Mouse (Mus musculus) hindbrain, postnatal 0 days (tissue): ENCODE data around the gene Pcsk5. TPM values are rescaled to one million over a fixed set of nuclear protein-coding genes. Genes with fewer than 3 reads are reported as not detected.

Source experiments
- ATAC-seq: fragments of 200-750 bp; cut with Nextera tagmentation; 2 replicates; pipeline ENCODE4 v1.8.0; 2017; ENCODE audit warnings: mild to moderate bottlenecking, moderate TSS enrichment, moderate library complexity
- DNase-seq: peaks from one replicate; pipeline ENCODE4 v3.0.0-alpha.2; 2015; ENCODE audit warnings: low spot score
- H3K27ac ChIP-seq: fragments of 300-500 bp; sonication (generic); 2 replicates; pipeline ENCODE4 v1.5.1; 2014; ENCODE audit warnings: mild to moderate bottlenecking
- H3K27me3 ChIP-seq: fragments of 300-500 bp; sonication (generic); 2 replicates; pipeline ENCODE4 v1.6.1; 2014; ENCODE audit warnings: low read length, mixed read lengths; ENCODE audit not compliant: insufficient read depth
- H3K36me3 ChIP-seq: fragments of 300-500 bp; sonication (generic); 2 replicates; pipeline ENCODE4 v1.6.1; 2014; ENCODE audit warnings: low read length, mixed read lengths; ENCODE audit not compliant: insufficient read depth
- H3K4me1 ChIP-seq: fragments of 300-500 bp; sonication (generic); 2 replicates; pipeline ENCODE4 v1.6.1; 2014; ENCODE audit warnings: antibody characterized with exemption, low read length, mixed read lengths; ENCODE audit not compliant: insufficient read depth
- H3K4me2 ChIP-seq: fragments of 300-500 bp; sonication (generic); 2 replicates; pipeline ENCODE4 v1.6.1; 2014; ENCODE audit warnings: low read depth, mild to moderate bottlenecking, low read length, moderate library complexity, mixed read lengths
- H3K4me3 ChIP-seq: fragments of 300-500 bp; sonication (generic); 2 replicates; pipeline ENCODE4 v1.5.1; 2014; ENCODE audit warnings: low read length
- H3K9ac ChIP-seq: fragments of 300-500 bp; sonication (generic); replicated peaks from 2 replicates; pipeline ENCODE4 v1.6.1; 2014; ENCODE audit warnings: mild to moderate bottlenecking, low read length, moderate library complexity, mixed read lengths
- H3K9me3 ChIP-seq: fragments of 300-500 bp; sonication (generic); 2 replicates; pipeline ENCODE4 v1.6.1; 2016; ENCODE audit warnings: low read length, mixed read lengths
- CTCF ChIP-seq: IDR thresholded peaks from 2 replicates; pipeline ENCODE4 v1.5.1; 2016; ENCODE audit warnings: antibody characterized with exemption, control low read depth, low read depth
- WGBS: fragments of 180-500 bp; shearing (Covaris S2); extraction: QIAGEN DNeasy Blood & Tissue Kit; methylation state at CpG from one replicate; pipeline ENCODE4 v1.1.7; 2014; 5-methylcytosine and 5-hydroxymethylcytosine counted together
- polyA plus RNA-seq: library from polyadenylated mRNA; unstranded; fragments of >200 nt; fragmentation: Nextera tagmentation; extraction: Ambion mirVana; gene quantifications from 2 replicates; pipeline ENCODE4 v1.2.1, GENCODE M21; 2015
- total RNA-seq: library from RNA; depleted of rRNA; stranded (reverse); fragments of >200 nt; gene quantifications from 2 replicates; pipeline ENCODE4 v1.2.3, GENCODE M21; 2014

The Pcsk5 gene
- total and polyA plus RNA-seq, 2 experiments from 2014 or later, result 12.4 to 16.2 TPM

DNA sequence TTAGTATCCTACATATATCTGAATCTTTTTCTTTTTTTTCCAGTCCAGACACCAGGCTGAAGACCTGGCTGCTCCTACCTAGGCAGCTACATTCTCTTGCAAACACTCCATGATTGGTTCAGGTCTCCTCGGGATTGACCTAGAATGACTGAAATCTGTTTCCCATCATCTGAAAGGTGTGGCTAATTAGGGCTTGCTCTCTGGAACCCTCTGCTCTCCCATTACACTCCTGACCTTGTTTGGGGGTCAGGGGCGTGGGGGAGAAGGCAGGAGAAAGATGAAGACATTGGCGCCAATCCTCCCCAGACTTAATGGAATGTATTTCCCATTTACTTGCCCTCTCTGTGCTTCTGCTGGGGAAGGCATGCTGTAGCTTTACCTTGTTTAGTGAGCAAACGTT lies 366.2 kb downstream of the Pcsk5 start:
- Histone ChIP-seq H3K4me2 (no peak overlapping the region), H3K36me3 (no peaks in the 10 kb centered on the region), H3K9ac (no peak overlapping the region), H3K27me3 (no peaks in the 10 kb centered on the region), H3K4me1 (no peaks in the 10 kb centered on the region), H3K27ac (no peak overlapping the region), H3K9me3 (no peaks in the 10 kb centered on the region), H3K4me3 (no peak overlapping the region)
- TF ChIP-seq CTCF, result no peak
- ATAC-seq (no peak), DNase-seq (no peak)
- 75% methylated on average over 4 of the region's 4 CpGs for WGBS

DNA sequence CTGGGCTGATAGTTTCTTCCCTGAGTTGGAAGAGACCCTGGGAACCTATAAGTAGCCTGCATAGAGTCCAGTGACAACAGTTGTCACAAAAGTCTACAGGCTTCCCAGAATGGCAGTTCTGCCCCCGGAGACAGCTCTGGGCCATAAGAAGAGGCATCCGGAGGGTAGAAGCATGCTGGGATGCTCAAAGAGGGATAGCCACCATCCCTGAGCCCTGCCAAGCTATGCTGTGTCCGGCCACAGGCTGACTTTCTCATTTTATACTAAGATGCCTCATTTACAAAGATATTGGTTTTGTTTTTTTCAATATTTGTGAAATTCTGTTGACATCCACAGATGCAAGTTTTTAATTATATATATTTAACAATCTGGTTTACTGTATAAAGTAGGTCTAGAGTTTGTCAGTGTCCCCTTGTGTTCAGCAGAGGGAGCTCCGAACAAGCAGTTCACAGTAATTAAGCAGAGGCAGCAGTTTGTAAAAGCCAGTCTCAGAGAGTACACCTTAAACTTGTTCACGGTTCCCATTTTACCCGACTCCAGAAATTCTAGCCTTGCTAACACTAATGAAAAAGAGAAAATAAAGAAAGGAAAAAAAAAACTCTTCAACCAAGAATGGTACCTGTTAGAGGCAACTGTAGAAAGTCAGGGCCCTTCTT lies 369.7 kb downstream of the Pcsk5 start:
- Histone ChIP-seq H3K4me1 (no peaks in the 10 kb centered on the region), H3K4me2 (no peak overlapping the region), H3K9ac (no peak overlapping the region), H3K36me3 (no peaks in the 10 kb centered on the region), H3K4me3 (no peak overlapping the region), H3K27ac (no peak overlapping the region), H3K9me3 (no peaks in the 10 kb centered on the region), H3K27me3 (no peaks in the 10 kb centered on the region)
- ATAC-seq, result peak; percentile 82
- peak; percentile 82 for DNase-seq
- peak; percentile 79 for TF ChIP-seq CTCF
- 46% methylated on average over 6 of the region's 6 CpGs for WGBS

- peak; percentile 59; the same call in 1 of the 2 replicates for ATAC-seq
- H3K4me3 ChIP-seq, result no peak overlapping the region
- DNase-seq, result no peak
- no peak overlapping the region for H3K27ac ChIP-seq
- TF ChIP-seq CTCF, result no peak
- no peaks in the 10 kb centered on the region for H3K27me3 ChIP-seq
- no peak overlapping the region for H3K4me2 ChIP-seq
- H3K9ac ChIP-seq, result no peak overlapping the region
- no peaks in the 10 kb centered on the region for H3K4me1 ChIP-seq
- no peaks in the 10 kb centered on the region for H3K36me3 ChIP-seq
- WGBS, result 87% methylated on average over 7 of the region's 7 CpGs
- H3K9me3 ChIP-seq, result no peaks in the 10 kb centered on the region
Observed at GRCm38 (mm10) chr19:17452001-17452400, 385.4 kb downstream of the Pcsk5 start.

- no peak overlapping the region for H3K4me3 ChIP-seq
- ATAC-seq, result no peak
- H3K9me3 ChIP-seq, result no peaks in the 10 kb centered on the region
- 93% methylated on average over 7 of the region's 7 CpGs for WGBS
- H3K36me3 ChIP-seq, result no peaks in the 10 kb centered on the region
- no peaks in the 10 kb centered on the region for H3K4me1 ChIP-seq
- H3K9ac ChIP-seq, result no peak overlapping the region
- H3K27ac ChIP-seq, result no peak overlapping the region
- DNase-seq, result no peak
- H3K4me2 ChIP-seq, result no peak overlapping the region
- H3K27me3 ChIP-seq, result no peaks in the 10 kb centered on the region
- no peak for TF ChIP-seq CTCF
Observed at GRCm38 (mm10) chr19:17443581-17443980, 393.9 kb downstream of the Pcsk5 start.

DNA sequence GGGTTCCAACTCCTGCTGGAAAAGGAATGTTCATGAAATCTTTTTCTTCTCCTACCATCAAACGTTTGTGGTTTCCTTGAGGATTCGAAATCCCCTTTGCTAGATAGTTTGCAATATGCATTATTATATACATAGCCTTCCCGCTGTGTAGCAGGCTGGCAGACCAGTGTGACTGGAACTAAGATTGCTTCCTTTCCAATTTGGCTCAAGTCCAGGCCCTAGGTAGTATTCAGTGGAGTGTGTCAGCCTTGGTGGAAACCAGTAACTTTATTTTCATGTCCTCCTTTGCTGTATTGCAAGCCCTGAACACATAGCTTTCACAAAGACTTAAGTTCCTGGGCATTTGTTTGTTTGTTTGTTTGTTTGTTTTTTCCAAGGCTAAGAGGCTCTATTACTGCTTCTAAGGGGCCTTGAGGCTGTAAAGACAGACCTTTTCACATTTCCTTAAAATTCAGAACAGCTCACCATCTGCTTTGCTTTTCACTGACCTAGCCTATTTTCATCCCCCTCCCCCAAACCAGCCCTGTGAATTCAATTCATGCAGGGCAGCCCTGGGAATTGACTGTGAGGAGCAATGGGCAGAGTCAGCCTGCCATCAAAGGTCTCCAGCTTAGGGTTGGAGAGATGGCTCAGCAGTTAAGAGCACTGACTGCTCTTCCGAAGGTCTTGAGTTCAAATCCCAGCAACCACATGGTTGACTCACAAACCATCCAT lies 397.8 kb downstream of the Pcsk5 start:
- Histone ChIP-seq H3K4me3 (no peak overlapping the region), H3K9me3 (no peaks in the 10 kb centered on the region), H3K27ac (no peak overlapping the region), H3K9ac (no peak overlapping the region), H3K36me3 (no peaks in the 10 kb centered on the region), H3K4me1 (no peaks in the 10 kb centered on the region), H3K4me2 (no peak overlapping the region), H3K27me3 (no peaks in the 10 kb centered on the region)
- whole genome bisulfite sequencing, result 45% methylated on average over 4 of the region's 4 CpGs
- ATAC-seq, result peak; percentile 51; the same call in 1 of the 2 replicates
- no peak for TF ChIP-seq CTCF
- peak; percentile 65 for DNase-seq

- Histone ChIP-seq H3K9me3 (no peaks in the 10 kb centered on the region), H3K4me1 (no peaks in the 10 kb centered on the region), H3K9ac (no peak overlapping the region), H3K36me3 (no peaks in the 10 kb centered on the region), H3K27me3 (no peaks in the 10 kb centered on the region), H3K27ac (no peak overlapping the region), H3K4me3 (no peak overlapping the region), H3K4me2 (no peak overlapping the region)
- DNase-seq (no peak), ATAC-seq (no peak)
- TF ChIP-seq CTCF, result no peak
- WGBS, result 93% methylated on average over 1 of the region's 1 CpGs
Observed at GRCm38 (mm10) chr19:17436651-17437050, 400.8 kb downstream of the Pcsk5 start.

- H3K36me3 ChIP-seq, result no peaks in the 10 kb centered on the region
- no peak overlapping the region for H3K4me3 ChIP-seq
- H3K4me2 ChIP-seq, result no peak overlapping the region
- no peaks in the 10 kb centered on the region for H3K27me3 ChIP-seq
- DNase-seq (no peak), ATAC-seq (no peak)
- H3K9me3 ChIP-seq, result no peaks in the 10 kb centered on the region
- TF ChIP-seq CTCF, result no peak
- no peaks in the 10 kb centered on the region for H3K4me1 ChIP-seq
- no peak overlapping the region for H3K9ac ChIP-seq
- WGBS, result 83% methylated on average over 2 of the region's 2 CpGs
- H3K27ac ChIP-seq, result no peak overlapping the region
Observed at GRCm38 (mm10) chr19:17428561-17428914, 408.9 kb downstream of the Pcsk5 start.
